Mouse (Mus musculus) lung, adult 2 months (tissue): ENCODE results near the gene Acadm.

Experiments
- CTCF ChIP-seq: fragments of 200-500 bp; IDR thresholded peaks from 2 replicates; pipeline ENCODE4 v1.5.1; 2011; ENCODE audit warnings: mild to moderate bottlenecking, low read length, control low read depth; ENCODE audit not compliant: insufficient read depth
- POLR2A ChIP-seq: fragments of 200-500 bp; IDR thresholded peaks from 2 replicates; pipeline ENCODE4 v1.6.1; 2011; ENCODE audit warnings: low read depth, mild to moderate bottlenecking, control low read depth, low read length, borderline replicate concordance; ENCODE audit errors: extremely low read depth

- no peak for TF ChIP-seq CTCF
- no peak for TF ChIP-seq POLR2A
Observed at GRCm38 (mm10) chr3:153929526-153929925, 14.9 kb downstream of the Acadm start.
